Mouse (Mus musculus): ENCODE measurements at regions not wholly inside any gene's neighbourhood (a gene's known extent, or its start where the extent isn't known, plus 50 kb on each side); places are given as distances from the start of the nearest gene placed in this dataset.
"Not testable (repeated sequence)": the region's sequence is repeated elsewhere in the genome, so short reads cannot be mapped to it uniquely, and the experiment has no call there.

DNA sequence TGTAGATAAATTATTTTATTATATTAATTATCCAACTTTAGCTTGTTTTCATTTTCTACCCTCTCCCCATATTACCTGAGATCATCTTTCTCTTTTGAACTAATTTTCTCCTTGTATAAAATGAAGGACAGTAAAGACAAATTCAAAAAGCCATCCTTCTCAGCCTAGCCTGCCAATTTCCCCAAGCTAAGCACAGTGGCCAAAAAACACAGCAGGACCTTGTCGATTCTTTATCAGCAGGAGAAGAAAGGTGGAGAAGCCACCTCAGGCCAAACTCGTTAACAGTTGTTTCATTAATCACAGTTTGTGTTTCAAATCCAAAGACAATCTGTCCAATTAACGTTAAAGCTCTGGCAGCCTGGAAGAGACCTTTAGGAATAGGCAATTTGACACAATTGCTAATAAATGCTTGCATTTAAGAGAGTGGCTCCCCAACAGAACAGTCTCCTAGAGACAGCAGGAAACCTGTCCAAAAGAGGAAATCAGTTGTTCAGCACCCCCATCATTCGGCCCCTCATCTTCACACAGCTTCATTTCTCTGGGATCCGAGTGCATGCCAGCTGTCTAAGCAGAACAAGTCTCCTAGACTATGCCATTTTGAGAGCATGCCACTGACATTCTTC lies 135.7 kb upstream of the Tlr4 start:
- H3K9ac ChIP-seq (ENCODE audit: low read length), result no peak overlapping the region
- no peak overlapping the region for H3K4me3 ChIP-seq (ENCODE audit: low read length)
- H3K27me3 ChIP-seq (ENCODE audit: control insufficient read depth, insufficient read depth, low read depth, low read length), result no peaks in the 10 kb centered on the region
- 28% methylated on average over 5 of the region's 5 CpGs for WGBS
- H3K4me1 ChIP-seq (replicated peaks; ENCODE audit: control insufficient read depth, insufficient read depth, low read length), result no peaks in the 10 kb centered on the region
- no peaks in the 10 kb centered on the region for H3K9me3 ChIP-seq (ENCODE audit: control insufficient read depth, low read length)
- ATAC-seq (ENCODE audit: low read depth), result no peak
- H3K36me3 ChIP-seq (ENCODE audit: control insufficient read depth, insufficient read depth, low read length), result no peaks in the 10 kb centered on the region
- H3K27ac ChIP-seq (ENCODE audit: low read length), result no peak overlapping the region
- H3K4me2 ChIP-seq (ENCODE audit: low read depth, low read length), result no peak overlapping the region

DNA sequence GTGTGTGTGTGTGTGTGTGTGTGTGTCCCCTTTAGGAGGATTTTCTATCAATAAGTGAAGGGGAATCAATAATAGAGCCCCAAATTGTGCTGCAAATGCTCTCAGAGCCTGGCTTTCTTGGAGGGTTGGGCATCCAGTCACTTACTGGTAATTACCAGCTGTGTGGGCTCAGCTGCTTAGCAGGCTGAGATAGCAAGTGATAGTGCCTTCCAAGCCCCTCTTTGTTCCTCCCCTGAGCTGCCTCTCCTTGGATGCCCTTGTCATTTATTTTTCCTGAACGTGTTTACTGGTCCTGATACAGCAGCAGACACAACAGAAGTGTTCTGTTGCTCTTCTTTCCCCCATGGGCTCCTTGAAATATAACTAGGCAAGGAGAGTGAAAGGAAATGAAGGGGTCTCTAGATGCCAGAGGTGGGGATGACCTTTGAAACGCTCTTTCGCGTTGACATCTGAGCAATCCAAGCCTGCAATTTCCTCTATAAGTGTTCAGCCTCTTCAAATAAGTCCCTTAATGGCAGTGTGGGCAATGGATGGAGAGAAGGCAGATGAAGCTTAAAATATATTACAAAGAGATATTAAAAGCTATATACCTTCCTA lies 133.3 kb upstream of the Tlr4 start:
- ATAC-seq (ENCODE audit: low read depth), result no peak
- Histone ChIP-seq H3K4me2 (ENCODE audit: low read depth, low read length) (no peak overlapping the region), H3K4me1 (replicated peaks; ENCODE audit: control insufficient read depth, insufficient read depth, low read length) (no peaks in the 10 kb centered on the region), H3K36me3 (ENCODE audit: control insufficient read depth, insufficient read depth, low read length) (no peaks in the 10 kb centered on the region), H3K27ac (ENCODE audit: low read length) (no peak overlapping the region), H3K4me3 (ENCODE audit: low read length) (no peak overlapping the region), H3K27me3 (ENCODE audit: control insufficient read depth, insufficient read depth, low read depth, low read length) (no peaks in the 10 kb centered on the region), H3K9me3 (ENCODE audit: control insufficient read depth, low read length) (no peaks in the 10 kb centered on the region), H3K9ac (ENCODE audit: low read length) (no peak overlapping the region)
- 52% methylated on average over 4 of the region's 4 CpGs for WGBS

DNA sequence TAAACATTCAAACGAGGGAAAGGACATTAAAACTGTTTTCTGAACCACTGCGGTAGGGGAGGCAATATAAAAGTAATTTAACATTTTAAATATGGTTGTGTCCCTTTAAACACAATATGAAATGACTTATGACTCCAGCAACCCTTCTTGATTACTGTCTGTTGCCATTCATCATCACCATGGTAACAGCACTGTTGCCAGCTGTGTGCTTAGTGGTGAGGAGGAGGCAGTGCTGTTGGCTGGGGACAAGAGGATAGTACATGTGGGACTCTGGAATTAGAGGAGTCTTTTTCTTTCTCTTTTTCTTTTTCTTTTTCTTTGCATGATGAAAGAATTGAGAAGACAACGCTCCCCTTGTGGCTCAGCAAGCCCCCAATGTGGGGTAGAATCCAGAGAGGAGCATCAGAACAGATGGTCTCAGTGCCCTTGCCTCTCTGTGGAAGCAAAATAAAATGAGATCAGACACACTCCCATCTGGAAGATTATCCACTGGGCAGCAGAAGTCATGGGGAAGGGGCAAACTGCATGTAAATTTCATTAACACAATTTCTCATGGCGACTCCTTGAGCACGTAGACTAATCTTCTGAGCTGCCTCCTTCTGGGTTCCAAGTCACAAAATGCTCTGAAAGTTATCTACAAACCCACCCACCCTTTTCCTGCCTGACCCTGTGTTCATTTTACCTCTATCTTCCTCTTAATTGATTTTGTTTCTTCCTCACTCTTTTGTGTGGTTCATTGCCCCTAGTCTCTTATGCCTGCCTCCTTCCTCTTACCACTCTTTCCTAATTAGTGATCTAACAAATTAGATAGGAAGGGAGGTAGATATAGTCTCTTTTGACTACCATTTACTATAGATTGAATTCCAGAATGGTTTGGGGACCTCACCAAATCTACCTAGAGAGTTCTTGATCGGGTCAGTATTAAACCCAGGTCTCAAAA lies 111.3 kb upstream of the Tlr4 start:
- no peaks in the 10 kb centered on the region for H3K36me3 ChIP-seq (ENCODE audit: control insufficient read depth, insufficient read depth, low read length)
- no peak overlapping the region for H3K27ac ChIP-seq (ENCODE audit: low read length)
- whole genome bisulfite sequencing, result 61% methylated on average over 6 of the region's 6 CpGs
- no peak overlapping the region for H3K4me3 ChIP-seq (ENCODE audit: low read length)
- H3K27me3 ChIP-seq (ENCODE audit: control insufficient read depth, insufficient read depth, low read depth, low read length), result no peaks in the 10 kb centered on the region
- ATAC-seq (ENCODE audit: low read depth), result peak; percentile 52; the same call in 1 of the 2 replicates
- no peaks in the 10 kb centered on the region for H3K4me1 ChIP-seq (replicated peaks; ENCODE audit: control insufficient read depth, insufficient read depth, low read length)
- H3K9ac ChIP-seq (ENCODE audit: low read length), result no peak overlapping the region
- no peaks in the 10 kb centered on the region for H3K9me3 ChIP-seq (ENCODE audit: control insufficient read depth, low read length)
- H3K4me2 ChIP-seq (ENCODE audit: low read depth, low read length), result no peak overlapping the region

DNA sequence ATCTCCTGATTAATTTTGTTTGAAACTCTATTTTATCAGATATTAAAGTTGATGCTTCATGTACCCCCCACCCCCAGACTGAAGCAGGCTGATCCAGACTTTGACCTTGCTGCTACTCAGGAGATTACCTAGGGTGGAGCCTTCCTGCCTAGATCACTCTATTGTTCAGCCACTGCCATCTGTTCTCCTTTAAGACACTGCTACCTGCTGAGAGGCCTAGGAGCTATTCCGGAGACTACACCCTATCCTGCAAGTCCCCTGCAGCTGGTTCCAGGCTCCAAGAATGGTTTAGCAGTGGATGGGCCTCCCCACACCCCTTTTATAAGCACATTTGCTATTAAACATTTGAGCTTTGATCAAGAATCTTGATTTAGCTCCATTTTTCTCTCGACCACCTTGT lies 90.0 kb upstream of the Tlr4 start:
- Histone ChIP-seq H3K27ac (ENCODE audit: low read length) (no peak overlapping the region), H3K9me3 (ENCODE audit: control insufficient read depth, low read length) (no peaks in the 10 kb centered on the region), H3K4me1 (replicated peaks; ENCODE audit: control insufficient read depth, insufficient read depth, low read length) (no peaks in the 10 kb centered on the region), H3K4me3 (ENCODE audit: low read length) (no peak overlapping the region), H3K27me3 (ENCODE audit: control insufficient read depth, insufficient read depth, low read depth, low read length) (no peaks in the 10 kb centered on the region), H3K4me2 (ENCODE audit: low read depth, low read length) (no peak overlapping the region), H3K9ac (ENCODE audit: low read length) (no peak overlapping the region), H3K36me3 (ENCODE audit: control insufficient read depth, insufficient read depth, low read length) (no peaks in the 10 kb centered on the region)
- 11% methylated on average over 2 of the region's 2 CpGs for WGBS
- no peak for ATAC-seq (ENCODE audit: low read depth)

DNA sequence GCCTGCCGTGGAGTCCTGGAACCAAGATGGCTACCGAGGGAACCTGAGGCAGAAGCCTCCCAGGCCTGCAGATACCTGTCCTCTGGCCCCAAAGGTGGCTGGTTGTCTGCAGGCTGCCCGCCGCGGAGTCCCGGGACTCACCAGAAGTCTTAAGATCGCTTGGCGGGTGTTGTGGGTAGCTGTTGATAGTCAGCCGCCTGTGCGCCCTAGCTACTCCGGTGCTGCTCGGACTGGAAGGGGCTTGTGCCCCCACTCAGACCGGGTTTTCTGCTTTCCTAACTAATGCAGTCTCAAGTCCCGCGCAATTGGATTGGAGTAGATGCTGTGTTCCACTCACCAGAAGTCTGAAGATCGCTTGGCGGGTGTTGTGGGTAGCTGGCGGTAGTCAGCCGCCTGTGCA lies 84.0 kb upstream of the Tlr4 start:
- not testable (repeated sequence) for H3K9ac ChIP-seq (ENCODE audit: low read length); ATAC-seq (ENCODE audit: low read depth); H3K27me3 ChIP-seq (ENCODE audit: control insufficient read depth, insufficient read depth, low read depth, low read length); H3K4me1 ChIP-seq (replicated peaks; ENCODE audit: control insufficient read depth, insufficient read depth, low read length); H3K36me3 ChIP-seq (ENCODE audit: control insufficient read depth, insufficient read depth, low read length); H3K27ac ChIP-seq (ENCODE audit: low read length); H3K4me3 ChIP-seq (ENCODE audit: low read length); H3K4me2 ChIP-seq (ENCODE audit: low read depth, low read length); H3K9me3 ChIP-seq (ENCODE audit: control insufficient read depth, low read length)
- 90% methylated on average over 19 of the region's 19 CpGs for WGBS

DNA sequence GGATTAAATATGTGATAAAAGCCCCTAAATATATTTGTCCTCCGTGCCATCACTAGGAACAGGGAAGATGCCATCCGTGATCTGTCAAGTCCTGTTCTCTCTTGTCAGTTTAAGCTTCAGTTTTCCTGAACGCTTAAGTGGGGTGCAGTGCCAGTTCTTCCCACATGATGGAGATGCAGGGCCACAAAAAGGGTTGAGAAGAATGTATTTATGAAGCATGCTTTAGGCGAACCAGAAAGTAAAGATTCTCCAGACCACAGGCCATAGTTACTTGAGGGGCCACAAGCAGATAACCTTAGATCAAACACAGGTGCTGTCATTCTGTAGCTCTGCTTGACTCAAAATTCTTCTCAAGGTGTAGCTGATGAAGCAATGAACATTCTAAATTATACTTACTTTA lies 58.6 kb upstream of the Tlr4 start:
- Histone ChIP-seq H3K4me3 (ENCODE audit: low read length) (no peak overlapping the region), H3K4me2 (ENCODE audit: low read depth, low read length) (no peak overlapping the region), H3K9ac (ENCODE audit: low read length) (no peak overlapping the region), H3K27ac (ENCODE audit: low read length) (no peak overlapping the region), H3K27me3 (ENCODE audit: control insufficient read depth, insufficient read depth, low read depth, low read length) (no peaks in the 10 kb centered on the region), H3K9me3 (ENCODE audit: control insufficient read depth, low read length) (no peaks in the 10 kb centered on the region), H3K4me1 (replicated peaks; ENCODE audit: control insufficient read depth, insufficient read depth, low read length) (no peaks in the 10 kb centered on the region), H3K36me3 (ENCODE audit: control insufficient read depth, insufficient read depth, low read length) (no peaks in the 10 kb centered on the region)
- 19% methylated on average over 4 of the region's 4 CpGs for WGBS
- no peak for ATAC-seq (ENCODE audit: low read depth)
